Mouse (Mus musculus) frontal cortex, adult (tissue): ENCODE measurements around the gene Anks6.
A peak's percentile ranks its signal among the peaks of the same experiment; 100 is the strongest.

ENCODE experiments used
- ATAC-seq: cut with Nextera tagmentation; 2 replicates; pipeline ENCODE4 v1.9.2; 2017; ENCODE audit warnings: mild to moderate bottlenecking, moderate library complexity, mixed read lengths; ENCODE audit not compliant: low TSS enrichment

Gene Anks6

GRCm38 (mm10) chr4:47046974-47047373 lies 10.3 kb downstream of the Anks6 start:
- ATAC-seq = no peak

GRCm38 (mm10) chr4:47043866-47044265 lies 13.4 kb downstream of the Anks6 start:
- no peak for ATAC-seq

- ATAC-seq = no peak
Measured at GRCm38 (mm10) chr4:47039586-47039985, 17.6 kb downstream of the Anks6 start.

DNA sequence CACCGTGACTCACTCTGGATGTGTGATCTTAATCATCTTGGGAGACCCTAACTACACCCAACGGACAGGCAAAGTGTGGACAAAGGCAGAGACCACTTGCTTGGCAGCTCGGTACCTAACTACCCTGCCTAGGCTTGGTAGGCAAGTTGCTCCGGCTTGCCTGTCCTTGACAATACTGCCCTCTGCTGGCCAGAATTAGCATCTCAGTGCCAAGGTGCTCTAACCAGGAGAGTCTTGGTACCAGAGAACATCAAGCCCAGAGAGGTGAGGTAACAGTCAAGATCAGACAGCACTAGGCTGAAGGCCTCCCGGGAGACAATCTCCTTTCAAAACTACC lies 19.9 kb downstream of the Anks6 start:
- peak; percentile 58 for ATAC-seq

- ATAC-seq = peak; percentile 66; the same call in 1 of the 2 replicates
Measured at GRCm38 (mm10) chr4:47036486-47037320, 20.5 kb downstream of the Anks6 start.

- ATAC-seq = no peak
Measured at GRCm38 (mm10) chr4:47035536-47035935, 21.7 kb downstream of the Anks6 start.

DNA sequence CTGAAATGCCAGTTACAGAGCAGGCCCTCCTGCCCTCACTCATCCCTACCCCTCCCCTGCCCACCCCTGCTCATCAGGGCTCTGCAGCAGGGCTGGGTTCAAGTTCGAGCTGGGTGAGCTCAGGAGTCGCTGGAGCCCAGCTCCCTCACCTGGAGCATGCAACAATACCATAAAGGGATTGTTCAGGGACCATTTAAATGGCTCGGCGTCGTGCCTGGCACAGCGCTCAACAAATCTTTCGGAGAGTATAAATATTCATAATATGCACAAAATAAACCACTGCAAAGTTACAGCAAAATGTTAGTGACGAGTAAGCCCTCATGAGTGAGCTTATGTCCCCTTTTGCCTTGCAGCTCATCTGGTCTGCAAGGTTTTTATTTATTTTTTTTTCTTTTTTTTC lies 25.1 kb downstream of the Anks6 start:
- ATAC-seq = peak; percentile 8

- no peak for ATAC-seq
Measured at GRCm38 (mm10) chr4:47028791-47029190, 28.4 kb downstream of the Anks6 start.

GRCm38 (mm10) chr4:47023949-47024348 lies 33.3 kb downstream of the Anks6 start:
- peak; percentile 38; the same call in 1 of the 2 replicates for ATAC-seq

GRCm38 (mm10) chr4:47022804-47023603 lies 34.2 kb downstream of the Anks6 start:
- no peak for ATAC-seq

DNA sequence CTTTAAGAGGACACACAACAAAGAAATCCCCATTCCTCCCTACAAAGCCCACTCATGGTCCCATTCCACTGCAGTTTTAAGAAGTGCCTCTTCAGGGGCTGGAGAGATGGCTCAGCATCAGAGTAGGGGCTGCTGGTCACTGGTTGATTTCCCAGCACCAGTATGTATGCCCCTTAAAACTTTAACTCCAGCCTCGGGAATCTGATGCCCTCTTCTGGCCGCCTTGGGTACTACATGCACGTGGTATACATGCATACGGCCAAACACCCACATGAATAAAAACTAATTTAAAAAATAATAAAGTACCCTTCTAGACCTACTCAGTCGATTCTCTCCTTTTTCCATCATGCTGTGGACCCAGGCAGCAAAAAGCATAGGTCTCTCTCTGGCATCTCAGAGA lies 36.7 kb downstream of the Anks6 start:
- ATAC-seq = 0 out of 2 replicates have a peak, but pooled peaks have one; percentile 41

GRCm38 (mm10) chr4:47015156-47015555 lies 42.1 kb downstream of the Anks6 start:
- ATAC-seq = no peak

DNA sequence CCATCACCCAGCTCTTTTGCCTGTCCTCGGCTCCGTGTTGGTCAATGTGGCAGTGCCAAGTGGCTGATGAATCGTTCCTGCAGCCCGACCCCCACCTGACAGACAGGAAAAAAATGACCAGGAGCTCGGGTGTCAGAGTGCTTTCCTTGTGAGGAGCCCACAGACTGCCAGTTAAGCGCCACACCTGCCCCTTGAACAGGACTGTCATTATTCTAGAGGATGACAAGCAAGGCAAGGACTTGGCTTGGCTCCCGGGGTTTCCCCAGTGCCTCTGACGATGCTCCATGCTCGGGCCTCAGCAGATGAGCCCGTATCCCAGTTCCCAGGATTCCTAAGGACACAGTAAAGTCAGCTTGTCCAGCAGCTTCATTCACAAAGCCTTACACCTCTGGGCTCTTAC lies 44.8 kb downstream of the Anks6 start:
- ATAC-seq = no peak

GRCm38 (mm10) chr4:47010400-47011231 lies 46.6 kb downstream of the Anks6 start:
- ATAC-seq = peak; percentile 73

GRCm38 (mm10) chr4:47000626-47001395 lies 56.4 kb downstream of the Anks6 start:
- ATAC-seq = no peak

- peak; percentile 72 for ATAC-seq
Measured at GRCm38 (mm10) chr4:46997969-46998368, 59.3 kb downstream of the Anks6 start.

GRCm38 (mm10) chr4:46992827-46993473 lies 64.3 kb downstream of the Anks6 start:
- ATAC-seq = no peak

DNA sequence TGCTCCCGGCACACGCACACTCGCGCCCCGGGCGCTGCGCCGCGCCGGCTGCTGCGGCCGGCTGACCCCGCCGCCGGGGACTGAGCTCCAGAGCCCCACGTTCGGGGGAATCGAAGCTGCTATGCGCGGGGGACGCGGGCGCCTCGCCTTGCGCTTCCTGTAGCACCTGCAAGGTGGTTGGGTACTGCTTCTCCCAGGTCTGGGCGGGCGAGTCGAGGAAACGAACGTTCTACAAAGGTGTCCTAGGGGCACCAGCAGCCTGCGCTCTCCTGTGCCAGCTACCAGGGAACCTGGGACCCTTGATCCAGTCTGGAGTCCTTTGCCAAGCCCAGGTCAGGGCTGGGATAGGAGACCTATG lies 65.3 kb downstream of the Anks6 start:
- no peak for ATAC-seq

DNA sequence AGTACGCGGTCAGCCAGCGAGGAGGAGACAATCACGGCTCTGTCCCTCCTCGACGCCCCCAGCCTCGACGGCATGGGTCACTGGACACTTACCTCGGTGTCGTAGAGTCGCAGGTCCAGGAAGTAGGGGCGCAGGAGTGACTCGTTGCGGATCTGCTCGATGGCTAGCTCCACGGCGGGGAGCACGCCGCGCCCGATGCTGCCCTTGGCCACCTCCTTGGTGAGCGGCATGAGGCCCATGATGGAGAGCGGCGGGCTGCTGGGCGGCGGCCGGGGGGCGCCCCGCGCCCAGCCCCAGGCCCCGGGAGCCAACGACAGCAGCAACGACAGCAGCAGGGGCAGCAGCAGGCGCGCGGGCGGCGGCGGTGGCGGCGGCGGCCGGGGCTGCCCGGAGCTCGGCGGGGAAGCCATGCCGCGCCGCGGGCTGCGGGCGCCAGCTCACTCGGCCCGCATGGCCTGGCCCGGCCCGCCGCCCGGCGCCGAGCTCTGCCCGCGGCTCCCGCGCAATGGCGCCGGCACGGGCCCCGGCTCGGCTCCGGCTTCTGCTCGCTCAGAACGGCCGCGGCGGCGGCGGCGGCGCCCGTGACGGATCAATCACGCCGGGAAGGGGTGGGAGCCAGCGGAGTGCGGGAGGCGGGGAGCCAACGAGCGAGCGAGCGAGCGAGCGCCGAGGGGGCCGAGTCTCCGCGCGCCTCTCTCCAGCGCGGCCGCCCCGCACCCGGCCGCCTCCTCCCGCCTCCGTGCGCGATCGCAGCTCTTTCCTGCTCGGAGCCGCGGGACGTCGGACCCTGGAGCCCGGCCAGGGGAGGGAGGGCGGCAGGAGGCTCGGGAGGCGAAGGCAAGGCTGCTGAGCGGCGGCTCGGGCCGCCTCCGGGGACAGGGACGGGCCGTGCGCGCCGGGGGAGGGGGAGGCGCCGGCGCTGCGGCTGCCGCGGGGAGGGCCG lies 65.9 kb downstream of the Anks6 start, which contains the start of gene Gabbr2:
Gabbr2 (minus strand) TSS at position 858 of the 943 bp plus-strand sequence.
- ATAC-seq = peak; percentile 62
